Mouse (Mus musculus): ENCODE results near the gene Mpp6.

Gene Mpp6

DNA sequence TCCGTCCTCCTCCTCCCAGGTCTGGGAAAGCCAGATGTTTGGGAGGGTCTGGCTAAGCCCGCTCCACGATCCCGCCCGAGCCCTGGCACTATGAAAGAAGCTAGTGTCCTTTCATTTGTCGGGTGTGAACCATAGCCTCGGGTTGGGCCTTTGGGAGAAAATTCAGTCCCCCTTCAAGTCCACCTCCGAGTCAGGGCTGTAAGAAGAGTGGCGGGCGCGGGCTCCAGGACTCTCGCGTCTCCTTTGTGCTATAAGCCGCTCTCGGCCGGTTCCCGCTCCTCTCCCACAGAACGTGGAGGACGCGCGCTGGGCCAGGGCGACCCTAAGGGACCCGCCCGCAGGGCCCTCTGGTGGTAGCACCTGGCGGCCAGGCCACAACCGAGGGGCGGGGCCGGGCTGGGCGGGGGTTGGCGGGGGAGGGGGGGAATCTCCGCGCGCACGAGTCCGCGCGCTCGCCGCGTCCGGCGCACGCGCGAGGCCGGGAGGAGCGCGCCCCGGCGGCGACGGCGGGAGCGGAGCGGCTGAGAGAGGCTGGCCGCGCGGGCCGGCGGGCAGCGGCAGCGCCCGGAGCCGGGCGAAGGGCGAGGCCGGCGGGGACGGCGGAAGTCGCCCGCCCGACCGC, at the start of gene Mpp6:
Gene Mpp6, plus strand, starts transcription at position 485 of the 622 bp plus-strand sequence.
- DNase-seq, result peak; percentile 71 to 84

DNA sequence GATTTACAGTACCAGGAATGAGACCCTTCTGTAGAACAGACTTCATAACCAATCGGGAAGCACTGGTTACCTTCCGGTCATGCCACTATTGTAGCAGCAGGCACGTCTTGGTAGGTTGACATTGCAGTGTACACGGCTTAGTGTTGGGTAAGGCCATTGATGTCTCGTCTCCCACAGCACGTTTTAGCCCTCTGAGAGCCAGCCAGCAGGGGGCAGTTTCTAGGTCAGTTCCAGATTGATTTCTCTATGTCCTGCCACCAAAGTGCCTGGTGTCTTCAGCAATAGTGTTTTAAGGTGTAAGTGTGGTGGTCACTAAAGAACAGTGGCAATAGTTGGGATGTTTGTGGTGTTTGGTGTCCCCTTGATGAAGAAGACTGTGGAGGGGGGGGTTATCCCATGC, 43.9 kb upstream of the Mpp6 start:
- no peak for DNase-seq

DNA sequence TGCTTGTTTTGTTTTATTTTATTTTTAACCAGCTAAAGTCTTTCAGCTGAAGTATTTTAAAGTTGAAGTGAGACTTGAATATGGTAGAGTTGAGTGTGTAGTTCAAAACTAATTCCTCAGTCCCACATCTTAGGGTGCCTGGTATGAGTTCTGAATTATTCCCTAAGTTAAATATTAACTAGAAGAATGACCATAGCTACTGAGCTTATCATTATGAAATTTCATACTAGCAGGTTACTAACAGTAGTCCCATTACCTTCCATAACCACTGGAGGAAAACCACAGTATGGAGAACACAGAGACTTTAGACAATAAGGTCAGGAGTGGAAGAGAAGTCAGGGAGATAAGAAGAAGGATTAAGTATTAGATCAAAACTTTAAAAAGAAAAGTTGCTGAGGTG, 41.6 kb upstream of the Mpp6 start:
- no peak for DNase-seq

DNA sequence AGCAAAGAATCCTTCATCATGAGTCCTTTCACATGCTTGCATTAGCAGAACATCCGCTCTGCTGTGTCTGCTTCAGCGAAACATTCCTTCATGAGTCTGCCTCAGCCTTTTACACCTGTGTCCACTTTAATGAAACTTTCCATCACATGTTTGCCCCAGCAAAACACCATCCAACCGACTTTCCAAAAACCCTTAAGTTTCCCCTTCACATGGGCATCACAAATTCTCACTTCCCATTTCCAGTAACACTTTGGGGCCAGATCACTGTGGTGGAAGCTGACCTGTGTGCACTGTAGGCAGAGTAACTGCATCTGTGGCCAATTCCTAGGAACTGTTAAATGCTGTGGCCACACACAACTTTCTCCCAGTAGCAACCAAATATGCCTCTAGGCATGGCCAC, 34.8 kb upstream of the Mpp6 start:
- DNase-seq, result no peak

DNA sequence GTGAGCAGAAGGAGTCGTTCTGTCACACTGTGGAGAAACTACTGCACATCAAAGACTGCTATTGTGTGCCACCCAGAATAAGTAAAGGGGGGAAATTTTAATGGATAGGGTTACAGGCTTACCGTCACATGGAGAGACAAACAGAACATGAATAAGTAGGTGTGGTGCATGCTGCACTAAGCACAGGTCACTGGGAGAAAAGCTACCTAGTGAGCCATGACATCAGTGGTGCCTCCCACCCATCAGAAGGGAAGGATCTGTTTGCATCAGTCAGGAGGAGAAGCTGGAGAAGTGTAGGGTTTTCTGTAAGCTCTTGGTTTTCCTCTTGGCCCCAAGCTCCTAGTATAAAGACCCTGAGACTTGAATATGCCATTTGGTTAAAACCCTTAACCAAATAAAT, 33.6 kb upstream of the Mpp6 start:
- DNase-seq, result no peak

DNA sequence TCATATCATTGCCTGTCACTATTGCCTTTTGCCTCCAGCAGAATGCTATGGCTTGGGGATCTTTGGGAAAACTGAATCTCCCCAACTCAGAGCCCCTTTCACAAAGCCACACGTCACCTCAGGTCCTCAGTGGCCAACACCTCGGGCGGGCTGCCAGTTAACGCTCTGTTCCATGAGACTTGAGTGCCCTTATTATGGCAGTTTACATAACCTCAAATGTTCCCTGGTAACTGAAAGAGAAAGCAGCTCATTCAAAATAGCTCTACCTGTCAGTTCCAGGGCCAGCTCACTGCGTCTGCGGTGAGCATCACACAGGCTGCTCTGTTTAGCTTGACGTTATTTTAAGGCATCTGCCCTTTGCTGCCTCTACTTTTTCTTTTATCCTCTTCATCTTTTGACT, 29.6 kb upstream of the Mpp6 start:
- DNase-seq, result peak; percentile 5 to 18

DNA sequence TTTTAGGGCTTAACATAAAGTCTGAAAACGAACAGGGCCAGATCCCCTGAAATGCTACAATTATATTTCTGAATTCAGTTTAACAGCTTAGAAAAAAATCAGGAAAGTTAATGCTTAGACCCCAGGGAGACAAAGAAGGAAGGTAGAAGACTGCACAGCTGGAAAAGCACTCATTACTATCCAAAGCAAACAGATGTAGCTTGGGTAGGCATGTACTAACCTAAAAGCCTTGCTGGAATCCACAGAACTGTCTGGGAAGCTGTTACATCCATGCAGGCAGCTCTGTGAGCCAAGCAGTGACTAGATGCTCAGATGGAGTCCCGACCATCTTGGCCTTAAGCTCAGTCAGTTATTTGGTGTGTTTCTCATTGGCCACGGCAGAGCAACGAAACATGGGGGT, 24.8 kb upstream of the Mpp6 start:
- DNase-seq, result no peak

DNA sequence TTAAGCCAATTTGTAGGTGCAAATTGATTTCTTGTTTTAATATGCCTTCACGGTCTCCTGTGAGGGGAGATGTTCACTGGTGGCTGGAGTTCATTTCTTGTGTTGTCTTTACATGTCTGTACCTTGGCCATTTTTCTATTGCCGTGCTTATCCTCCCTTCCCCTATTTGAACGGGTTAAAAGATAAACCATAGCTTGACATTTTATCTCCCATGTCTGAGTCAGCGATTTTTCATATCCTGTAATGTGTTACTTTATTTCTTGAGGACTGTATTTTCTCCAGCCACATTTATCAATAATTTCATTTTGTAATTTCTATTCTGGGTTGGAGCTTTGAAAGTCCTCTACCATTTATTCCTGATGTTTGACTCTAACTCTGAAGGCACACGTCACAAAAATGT, 20.7 kb upstream of the Mpp6 start:
- no peak for DNase-seq

DNA sequence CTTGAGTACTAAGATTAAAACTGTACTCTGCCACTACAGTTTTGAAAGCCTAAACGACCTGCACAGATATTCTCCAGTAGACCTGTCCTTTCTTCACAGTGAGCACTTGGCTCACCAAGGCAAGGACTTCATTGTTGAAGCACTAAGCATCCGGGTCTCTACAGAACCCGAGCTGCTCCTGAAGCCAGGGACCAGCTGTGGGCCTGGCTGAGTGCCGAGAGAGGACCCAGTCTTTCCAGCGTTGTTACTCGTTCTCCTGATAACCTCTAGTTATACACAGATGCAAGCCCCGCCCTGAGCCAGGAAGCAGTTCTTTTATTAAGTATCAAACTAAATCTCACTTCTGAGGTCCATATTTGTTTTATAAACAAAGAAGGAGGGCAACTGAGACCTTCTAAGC, 19.8 kb upstream of the Mpp6 start:
- DNase-seq, result no peak

DNA sequence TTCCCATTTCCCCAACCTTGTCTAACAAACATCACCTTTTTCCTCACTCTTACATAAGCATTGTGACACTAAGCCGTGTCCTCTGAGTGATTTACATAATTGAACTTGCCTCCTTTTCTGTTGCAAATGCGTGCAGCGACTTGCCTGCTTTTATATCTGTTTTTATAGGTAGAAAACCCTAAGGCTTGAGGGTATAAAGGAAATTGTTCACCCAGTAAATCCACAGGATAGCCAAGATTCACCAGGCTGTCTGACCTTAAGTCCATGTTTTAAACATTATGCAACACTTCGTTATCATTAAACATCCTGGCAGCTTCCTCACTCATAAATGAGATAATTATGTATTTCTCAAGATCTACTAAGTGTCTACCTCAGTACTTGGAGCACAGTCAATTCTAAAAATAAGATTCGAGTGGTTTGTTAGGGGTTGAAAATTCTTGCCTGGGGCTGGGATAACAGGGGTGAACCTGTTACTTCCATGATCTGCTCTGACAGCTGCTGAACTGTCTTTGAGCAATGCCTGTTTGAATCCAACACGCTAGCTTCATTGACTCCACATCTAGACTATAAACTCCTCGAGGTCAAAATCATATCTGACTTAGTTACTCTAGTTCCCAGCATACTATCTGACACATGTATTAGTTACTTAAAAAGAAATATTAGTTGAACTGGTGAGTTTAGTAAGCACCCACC, 18.4 kb upstream of the Mpp6 start:
- DNase-seq, result no peak

DNA sequence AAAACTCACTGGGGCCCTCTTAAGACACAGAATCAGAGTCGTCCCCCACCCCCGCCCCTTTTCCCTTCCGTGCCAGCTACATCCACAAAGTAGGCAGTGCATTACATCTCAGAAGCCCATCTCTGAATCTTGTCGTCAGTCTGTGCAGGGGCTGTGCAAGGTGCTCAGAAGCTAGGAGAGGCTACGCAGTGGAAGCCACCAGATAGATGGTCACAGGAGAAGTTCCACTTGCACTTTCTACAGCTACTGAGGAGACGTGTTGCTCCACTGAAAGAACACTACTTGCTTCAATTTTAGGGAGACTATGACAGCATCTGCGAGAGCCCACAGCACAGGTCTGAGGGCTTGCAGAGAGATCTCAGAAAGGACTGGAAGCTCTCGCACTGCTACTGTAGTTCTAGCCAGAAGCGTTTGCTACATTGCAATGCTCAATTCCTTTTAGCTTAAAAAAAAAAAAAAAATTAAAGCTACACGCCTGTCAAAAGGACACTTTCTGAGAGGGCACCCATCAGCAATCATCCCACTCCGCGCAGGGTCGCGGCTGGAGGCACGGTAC, 762 bp upstream of the Mpp6 start:
- DNase-seq, result no peak

DNA sequence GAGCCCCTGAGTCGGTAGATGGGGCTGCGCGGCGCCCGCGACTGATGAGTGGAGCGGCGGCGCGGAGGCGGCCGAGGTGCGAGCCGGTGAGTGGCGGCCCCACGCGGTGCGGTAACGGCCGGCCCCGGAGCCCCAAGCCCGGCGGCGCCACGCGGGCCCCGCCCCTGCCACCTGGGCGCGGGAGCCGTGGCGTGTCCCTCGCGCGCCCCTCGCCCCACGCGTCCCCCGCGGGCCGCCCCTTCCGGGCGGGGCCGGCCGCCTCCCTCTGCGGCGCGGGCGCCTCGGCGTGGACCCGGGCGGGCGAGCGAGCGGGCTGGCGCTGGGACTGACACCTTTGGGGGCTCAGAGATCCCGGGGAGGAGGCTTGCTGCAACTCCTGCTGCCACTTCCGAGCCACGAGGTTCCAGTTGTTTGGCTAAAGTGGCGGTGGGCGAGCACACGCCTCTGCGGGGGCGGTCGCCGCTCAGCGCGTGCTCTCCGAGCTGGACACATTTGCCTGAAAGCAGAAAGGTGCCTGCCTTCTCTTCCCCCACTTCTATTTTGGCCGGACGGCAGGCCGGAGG, 419 bp downstream of the Mpp6 start:
- DNase-seq, result peak in 1 of 2 experiments; percentile 23

DNA sequence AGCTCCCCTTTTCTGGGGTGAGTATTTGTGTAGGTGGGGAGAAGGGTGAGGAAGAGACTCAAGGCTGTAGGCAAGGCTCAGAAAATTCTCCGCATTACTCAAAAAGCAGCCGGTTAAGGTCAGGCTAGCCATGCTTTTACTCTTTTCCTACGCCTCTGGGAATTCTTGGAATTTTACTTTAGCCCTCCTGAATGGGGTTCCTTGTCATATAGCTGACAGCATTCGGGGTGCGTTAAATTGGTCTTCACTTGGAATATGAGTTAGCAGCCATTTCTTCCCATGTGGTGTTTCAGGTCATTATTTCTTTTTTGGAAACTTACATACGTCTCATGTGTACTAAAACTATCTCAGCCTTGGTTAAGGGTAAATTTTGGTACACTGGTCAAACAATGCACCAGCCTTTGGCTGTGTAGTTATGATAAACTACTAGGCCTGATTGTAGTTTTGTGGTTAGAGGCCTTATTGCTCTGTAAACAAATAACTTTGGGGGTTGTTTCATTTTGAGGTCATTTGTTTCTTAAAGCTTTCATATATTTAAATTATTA, 1.1 kb downstream of the Mpp6 start:
- no peak for DNase-seq

DNA sequence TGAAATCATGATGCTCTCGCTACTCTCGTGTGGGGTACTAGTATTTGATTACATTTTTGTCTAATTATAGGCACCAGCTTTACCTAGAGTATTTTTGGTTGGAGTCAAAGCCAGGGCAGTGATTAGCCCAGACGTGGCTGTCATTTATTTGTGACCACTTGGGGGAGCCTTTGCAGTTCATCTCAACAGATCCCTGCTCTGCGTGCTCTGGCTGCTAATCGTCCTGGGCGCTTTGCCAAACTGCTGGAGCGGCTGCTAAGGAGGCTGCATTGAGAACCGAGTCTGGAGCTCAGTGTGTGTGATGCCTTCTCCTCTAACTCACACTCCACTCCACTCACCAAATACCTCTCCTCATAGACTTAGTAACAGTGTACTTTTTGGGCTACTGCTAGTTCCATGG, 2.7 kb downstream of the Mpp6 start:
- DNase-seq, result peak; percentile 94 to 96

DNA sequence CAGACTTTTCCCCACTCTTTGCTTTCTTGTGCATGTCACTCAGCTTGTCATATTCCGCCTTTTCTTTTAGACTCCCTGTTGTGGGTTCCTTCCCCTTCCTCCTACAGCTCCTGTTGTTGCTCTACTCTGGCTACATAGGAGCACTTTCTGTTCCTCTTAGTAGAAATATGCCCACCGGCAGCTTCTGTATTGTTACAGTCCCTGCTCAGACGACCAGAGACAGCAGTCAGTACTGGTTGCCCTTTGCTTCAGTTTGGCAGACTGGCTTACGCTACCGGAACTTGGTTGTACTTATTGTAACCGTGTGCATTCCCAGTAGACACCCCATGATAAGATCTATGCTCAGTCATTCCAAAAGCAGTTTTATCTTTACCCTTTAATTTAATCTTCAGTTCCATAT, 4.2 kb downstream of the Mpp6 start:
- no peak for DNase-seq

DNA sequence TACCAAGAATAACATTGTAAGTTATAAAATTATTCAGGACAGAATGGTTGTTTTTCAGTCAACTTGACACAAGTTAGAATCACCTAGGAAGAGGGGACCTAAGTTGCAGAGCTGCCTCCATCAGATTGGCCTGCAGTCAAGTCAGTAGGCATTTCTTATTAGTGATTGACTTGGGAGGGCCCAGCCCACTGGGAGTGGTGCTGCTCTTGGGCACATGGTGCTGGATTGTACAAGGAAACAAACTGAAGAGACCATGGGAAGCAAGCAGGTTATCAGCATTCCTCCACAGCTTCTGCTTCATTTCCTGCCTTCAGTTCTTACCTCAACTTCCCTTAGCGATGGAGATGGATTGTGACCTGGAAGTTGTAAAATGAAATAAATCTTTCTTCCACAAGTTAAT, 10.9 kb downstream of the Mpp6 start:
- no peak for DNase-seq

DNA sequence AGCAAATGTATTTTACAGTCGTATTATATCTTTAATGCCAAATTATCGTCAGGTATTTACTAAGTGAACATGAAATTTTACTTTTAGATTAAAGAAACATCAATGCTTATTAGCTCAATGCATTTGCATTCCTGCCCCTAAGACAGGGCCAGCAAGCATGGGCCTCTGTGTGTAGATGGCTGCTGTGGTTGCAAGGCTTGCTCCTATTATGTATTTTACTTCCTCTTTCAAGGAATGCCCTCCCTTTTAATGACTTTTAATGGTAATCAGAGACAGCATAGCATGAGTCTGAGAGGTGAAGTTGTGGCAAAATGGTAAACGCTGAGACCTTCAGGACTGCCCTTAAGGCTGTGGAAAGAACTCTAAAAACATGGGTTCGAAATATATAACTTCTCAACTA, 12.8 kb downstream of the Mpp6 start:
- no peak for DNase-seq

DNA sequence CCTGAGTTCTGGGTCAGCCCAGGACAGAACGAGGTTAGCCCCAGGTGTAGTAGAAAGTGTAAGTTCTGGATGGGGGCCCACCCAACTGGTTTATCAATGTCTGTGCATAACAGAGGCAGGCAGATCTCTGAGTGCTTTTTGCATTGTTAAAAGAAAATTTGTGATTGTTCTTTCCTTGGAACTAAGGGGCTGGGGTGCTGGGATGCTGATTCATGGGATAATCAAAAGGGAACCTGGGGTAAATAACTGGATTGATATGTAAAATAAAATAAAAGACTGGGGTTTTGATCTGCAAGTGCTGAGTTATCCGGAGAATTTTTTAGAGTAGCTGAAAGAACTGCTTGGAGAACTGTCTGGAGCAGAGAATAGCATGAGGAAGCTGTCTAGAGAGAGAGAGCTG, 14.2 kb downstream of the Mpp6 start:
- DNase-seq, result no peak

DNA sequence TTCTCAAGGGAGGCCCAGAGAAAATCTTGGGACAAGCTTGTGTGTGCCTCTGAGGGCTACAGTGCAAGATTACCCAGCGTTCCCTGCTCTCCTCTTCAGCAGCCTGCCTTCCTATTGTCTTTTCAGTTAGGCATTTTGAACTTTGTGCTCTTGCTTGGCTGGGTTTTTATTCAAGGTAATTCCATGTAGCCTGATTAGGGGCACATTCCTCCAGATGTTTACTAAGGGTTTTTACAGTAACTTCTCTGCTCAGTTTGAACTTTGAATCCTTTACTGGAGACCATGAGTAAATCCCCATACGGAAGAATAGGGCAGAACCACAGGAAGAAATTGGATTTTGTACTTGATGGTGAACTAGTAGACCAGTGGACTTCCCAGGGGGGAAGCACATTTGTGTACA, 16.3 kb downstream of the Mpp6 start:
- DNase-seq, result peak; percentile 33 to 65

DNA sequence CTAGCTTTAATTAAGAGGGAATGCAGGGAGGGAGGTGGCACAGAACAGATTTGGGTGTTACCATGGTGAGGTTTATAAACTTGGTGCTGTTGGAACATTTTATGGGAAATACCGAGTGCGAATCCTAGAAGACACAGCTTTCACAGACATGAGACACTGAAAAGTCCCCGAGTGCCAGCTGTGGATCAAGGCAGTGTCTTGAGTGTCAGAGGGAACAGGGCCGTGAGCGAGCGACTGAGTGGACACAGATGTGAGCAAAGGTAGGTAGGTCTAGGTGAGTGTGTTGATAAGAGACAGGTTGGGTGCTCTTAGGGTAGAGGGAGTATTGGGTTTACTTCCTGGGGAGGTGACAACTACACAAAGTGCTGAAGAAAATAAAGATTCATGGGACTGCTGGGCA, 17.5 kb downstream of the Mpp6 start:
- DNase-seq, result no peak

DNA sequence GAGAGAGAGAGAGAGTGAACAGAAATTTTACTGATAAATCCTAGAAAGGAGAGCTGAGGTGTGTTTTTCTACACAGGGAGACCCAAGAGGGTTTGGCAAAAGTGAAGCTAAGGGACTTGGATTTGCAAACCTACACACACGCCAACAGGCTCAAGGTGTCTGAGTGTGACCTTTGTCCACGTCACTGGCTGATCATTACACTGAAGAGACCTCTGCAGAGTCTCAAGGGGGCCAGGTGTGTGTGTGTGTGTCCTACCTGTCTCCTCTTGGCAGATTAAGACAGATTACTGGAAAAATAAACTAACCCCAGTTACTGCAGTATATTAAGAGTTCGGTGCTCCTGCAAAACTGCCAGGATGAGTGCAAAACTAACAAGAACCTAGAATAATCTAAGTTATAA, 27.6 kb downstream of the Mpp6 start:
- peak; percentile 63 to 67 for DNase-seq

DNA sequence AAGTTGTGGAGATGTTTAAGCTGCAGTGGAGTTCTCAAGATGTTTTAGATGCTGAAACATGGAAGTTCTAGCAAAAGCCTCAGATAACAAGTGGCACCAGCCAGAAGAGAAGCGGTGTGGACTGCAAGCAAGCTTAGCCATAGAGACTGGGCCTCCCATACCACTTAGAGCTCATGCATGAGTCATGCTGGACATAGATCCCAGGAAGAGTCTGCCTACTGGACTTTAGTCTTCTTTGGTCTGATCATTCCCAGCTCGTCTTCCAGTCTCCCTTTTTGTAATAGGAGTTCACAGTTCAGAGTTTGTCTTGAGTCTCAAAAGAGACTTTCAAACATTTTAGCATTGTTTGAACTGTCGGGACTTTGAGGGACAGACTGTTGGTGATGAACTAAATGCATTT, 29.5 kb downstream of the Mpp6 start:
- peak in 1 of 2 experiments; percentile 29 for DNase-seq

DNA sequence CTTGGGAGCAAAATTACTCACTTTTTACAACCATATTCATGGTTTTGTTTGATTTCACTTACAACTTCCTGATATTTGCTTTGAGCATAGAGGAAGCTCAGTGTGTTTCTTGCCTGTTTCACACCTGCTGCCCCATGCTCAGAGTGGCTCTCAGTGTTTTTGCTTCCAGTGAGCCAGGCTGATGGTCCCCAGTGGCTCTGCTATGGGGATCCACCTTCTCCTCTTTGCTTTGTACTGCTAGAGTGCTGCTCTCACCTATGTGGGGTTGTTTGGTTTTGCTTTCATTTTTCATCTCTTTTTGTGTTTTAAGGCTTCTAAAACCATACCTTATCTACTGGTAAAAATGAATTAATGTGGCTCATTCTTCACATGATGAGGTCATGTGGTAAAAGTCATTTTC, 36.1 kb downstream of the Mpp6 start:
- no peak for DNase-seq

DNA sequence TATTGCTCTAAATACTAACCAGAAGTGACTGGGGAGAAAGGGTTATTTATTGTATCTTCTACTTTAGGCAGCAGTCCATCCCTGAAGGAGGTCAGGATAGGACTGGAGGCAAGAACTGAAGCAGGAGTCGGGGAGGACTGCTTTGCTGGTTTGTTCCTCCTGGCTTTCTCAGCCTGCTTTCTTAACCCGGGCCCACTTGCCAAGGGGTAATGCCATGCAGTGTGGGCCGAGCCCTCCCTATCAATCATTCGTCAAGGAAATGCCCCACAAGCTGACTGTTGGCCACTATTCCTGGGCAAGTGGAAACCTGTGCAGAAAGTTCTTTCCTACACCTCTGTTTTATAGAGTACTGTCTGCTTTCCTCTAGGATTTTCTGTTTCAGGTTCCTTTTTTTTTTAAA, 39.3 kb downstream of the Mpp6 start:
- peak in 1 of 2 experiments; percentile 23 for DNase-seq

Measured in kidney, adult 8-10 months (tissue).